Mouse (Mus musculus) adrenal gland, adult 2 months (tissue): ENCODE results near the gene Kncn. TPM values are rescaled to one million over a fixed set of nuclear protein-coding genes. Genes with fewer than 3 reads are reported as not detected.
A peak's percentile ranks its signal among the peaks of the same experiment; 100 is the strongest.

Source experiments
- DNase-seq: peaks from one replicate; pipeline ENCODE4 v3.0.0; 2021
- polyA plus RNA-seq: library from polyadenylated mRNA; depleted of rRNA; stranded (reverse); fragments of >200 nt; gene quantifications from 2 replicates; pipeline ENCODE4 v1.2.3, GENCODE M21; 2012; rRNA removed
- total RNA-seq, 2 experiments: library from RNA; stranded (reverse); gene quantifications; 2 replicates each; pipeline ENCODE4 v1.2.3; 2021

Kncn gene
- total and polyA plus RNA-seq, 3 experiments: 0.10 TPM; not detected in 2

GRCm38 (mm10) chr4:115937061-115937976 is 53.1 kb downstream of the Kncn start:
- peak; percentile 6 for DNase-seq

GRCm38 (mm10) chr4:115938276-115939160 is 54.3 kb downstream of the Kncn start:
- DNase-seq: peak; percentile 22

Other genes with a start within 250 kb of the Kncn start
- 10 to 100 TPM; 32.6 to 41.4 TPM for gene Cyp4b1, start 236.7 kb upstream of the Kncn start, total RNA-seq
- 41.1 and 54.0 TPM in 2 replicates for gene Cyp4b1, start 236.7 kb upstream of the Kncn start, polyA plus RNA-seq
- 10 to 100 TPM; 82.3 to 86.1 TPM for gene Efcab14, start 146.7 kb upstream of the Kncn start, total RNA-seq
- 29.4 and 31.3 TPM in 2 replicates for gene Efcab14, start 146.7 kb upstream of the Kncn start, polyA plus RNA-seq
- gene Tex38, start 103.4 kb upstream of the Kncn start, total RNA-seq: 1 to 10 TPM; 1.6 to 6.5 TPM
- 0.38 and 1.1 TPM in 2 replicates for gene Tex38, start 103.4 kb upstream of the Kncn start, polyA plus RNA-seq
- 10 to 100 TPM; 41.9 to 72.8 TPM for gene Atpaf1, start 99.6 kb upstream of the Kncn start, total RNA-seq
- 90.6 and 92.6 TPM in 2 replicates for gene Atpaf1, start 99.6 kb upstream of the Kncn start, polyA plus RNA-seq
- gene Mob3c, start 56.3 kb upstream of the Kncn start, total RNA-seq: 10 to 100 TPM; 11.0 to 13.2 TPM
- gene Mob3c, start 56.3 kb upstream of the Kncn start, polyA plus RNA-seq: 37.9 and 39.5 TPM in 2 replicates
- 10 to 100 TPM; 36.4 to 41.6 TPM for gene Mknk1, start 45.2 kb upstream of the Kncn start, total RNA-seq
- gene Mknk1, start 45.2 kb upstream of the Kncn start, polyA plus RNA-seq: 47.0 and 60.2 TPM in 2 replicates
- not detected for gene 6430628N08Rik, start 6.3 kb downstream of the Kncn start, total RNA-seq
- gene 6430628N08Rik, start 6.3 kb downstream of the Kncn start, polyA plus RNA-seq: not detected in 2 replicates
- not detected for gene Dmbx1, start 55.5 kb downstream of the Kncn start, total RNA-seq
- gene Dmbx1, start 55.5 kb downstream of the Kncn start, polyA plus RNA-seq: not detected in 2 replicates
- 1 to 10 TPM; 3.7 to 4.8 TPM for gene Faah, start 133.5 kb downstream of the Kncn start, total RNA-seq
- gene Faah, start 133.5 kb downstream of the Kncn start, polyA plus RNA-seq: 4.7 and 8.0 TPM in 2 replicates
- gene Nsun4, start 169.5 kb downstream of the Kncn start, total RNA-seq: 10 to 100 TPM; 24.4 to 32.7 TPM
- gene Nsun4, start 169.5 kb downstream of the Kncn start, polyA plus RNA-seq: 7.7 and 10.3 TPM in 2 replicates
- 100 to 1,000 TPM; 439 to 769 TPM for gene Uqcrh, start 190.7 kb downstream of the Kncn start, total RNA-seq
- 33.6 and 37.9 TPM in 2 replicates for gene Uqcrh, start 190.7 kb downstream of the Kncn start, polyA plus RNA-seq
- 10 to 100 TPM; 63.3 to 71.4 TPM for gene Lrrc41, start 190.9 kb downstream of the Kncn start, total RNA-seq
- gene Lrrc41, start 190.9 kb downstream of the Kncn start, polyA plus RNA-seq: 119 and 160 TPM in 2 replicates
- under 1 TPM; 0.58 to 0.62 TPM for gene Rad54l, start 239.3 kb downstream of the Kncn start, total RNA-seq
- gene Rad54l, start 239.3 kb downstream of the Kncn start, polyA plus RNA-seq: 0.45 and 0.46 TPM in 2 replicates
- 10 to 100 TPM; 48.1 to 70.5 TPM for gene Pomgnt1, start 239.4 kb downstream of the Kncn start, total RNA-seq
- gene Pomgnt1, start 239.4 kb downstream of the Kncn start, polyA plus RNA-seq: 28.0 and 34.9 TPM in 2 replicates